Mouse (Mus musculus): Measurements from ENCODE around the gene 5031410I06Rik. TPM values are rescaled to one million over a fixed set of nuclear protein-coding genes. Genes with fewer than 3 reads are reported as not detected.
"Not testable (repeated sequence)": the region's sequence is repeated elsewhere in the genome, so short reads cannot be mapped to it uniquely, and the experiment has no call there.

5031410I06Rik gene
- polyA plus RNA-seq (2012; ENCODE audit: insufficient read depth, insufficient read length, missing spikeins), result not detected in 2 replicates

GRCm38 (mm10) chr5:26105262-26105661 lies at the start of gene 5031410I06Rik:
TSS of gene 5031410I06Rik (minus strand) at chr5:26105362.
- H3K4me1 ChIP-seq (ENCODE audit: control insufficient read depth, insufficient read depth, low read length); H3K4me3 ChIP-seq (ENCODE audit: insufficient read depth, low read length); H3K27ac ChIP-seq (ENCODE audit: insufficient read depth, low read depth, low read length): not testable (repeated sequence)

DNA sequence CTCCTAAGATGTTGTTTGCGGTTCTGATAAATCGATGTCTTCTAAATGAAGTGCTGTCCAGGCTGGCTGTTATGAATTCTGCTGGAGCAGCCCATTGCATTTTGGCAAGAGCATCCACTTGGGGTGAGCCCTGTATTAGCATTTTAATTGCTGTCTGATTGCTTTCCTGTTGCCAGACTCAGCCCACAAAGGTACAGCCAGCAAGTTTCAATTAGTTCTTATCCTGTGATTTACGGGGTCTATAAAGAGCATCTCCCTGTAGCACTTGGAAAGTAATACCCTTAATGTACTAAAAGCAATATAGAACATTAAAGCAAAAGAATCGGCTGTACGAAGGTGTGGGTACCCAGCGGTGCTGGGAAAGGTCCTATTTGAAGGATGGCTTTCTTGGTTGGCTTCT lies 37.7 kb upstream of the 5031410I06Rik start:
- Histone ChIP-seq H3K4me1 (ENCODE audit: control insufficient read depth, insufficient read depth, low read length) (no peaks in the 10 kb centered on the region), H3K4me3 (ENCODE audit: insufficient read depth, low read length) (no peak overlapping the region), H3K27ac (ENCODE audit: insufficient read depth, low read depth, low read length) (no peak overlapping the region)
- no peak for TF ChIP-seq CTCF (IDR thresholded peaks at IDR 0.05; ENCODE audit: low read depth, low read length)

DNA sequence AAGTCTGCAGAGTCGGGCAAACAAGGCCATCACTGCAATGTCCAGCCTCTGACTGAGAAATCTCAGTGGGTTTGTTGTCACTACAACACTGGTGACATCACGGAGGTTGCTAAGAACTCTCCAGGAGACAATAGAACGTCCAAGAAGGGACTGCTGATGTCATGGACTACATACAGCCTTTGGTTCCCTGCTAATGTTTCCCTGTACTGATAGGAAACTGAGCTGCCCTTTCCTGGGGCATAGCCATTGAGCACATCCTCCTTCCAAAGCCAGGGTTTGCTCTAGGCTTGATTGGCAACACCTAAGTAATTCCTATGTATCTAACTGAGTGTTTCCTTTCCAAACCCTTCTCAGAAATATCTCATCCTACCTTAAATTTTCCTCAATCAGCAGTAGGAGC lies 16.2 kb upstream of the 5031410I06Rik start, which contains the start of gene Gm10220:
TSS of gene Gm10220 (minus strand) at position 101 of the 400 bp plus-strand sequence.
- not testable (repeated sequence) for H3K4me1 ChIP-seq (ENCODE audit: control insufficient read depth, insufficient read depth, low read length); H3K27ac ChIP-seq (ENCODE audit: insufficient read depth, low read depth, low read length); H3K4me3 ChIP-seq (ENCODE audit: insufficient read depth, low read length)

- not testable (repeated sequence) for H3K27ac ChIP-seq (ENCODE audit: insufficient read depth, low read depth, low read length); H3K4me3 ChIP-seq (ENCODE audit: insufficient read depth, low read length); H3K4me1 ChIP-seq (ENCODE audit: control insufficient read depth, insufficient read depth, low read length)
Measured at GRCm38 (mm10) chr5:26089191-26089590, 16.0 kb downstream of the 5031410I06Rik start, which contains the start of gene Gm10471. TSS of gene Gm10471 (minus strand) at chr5:26089291.

DNA sequence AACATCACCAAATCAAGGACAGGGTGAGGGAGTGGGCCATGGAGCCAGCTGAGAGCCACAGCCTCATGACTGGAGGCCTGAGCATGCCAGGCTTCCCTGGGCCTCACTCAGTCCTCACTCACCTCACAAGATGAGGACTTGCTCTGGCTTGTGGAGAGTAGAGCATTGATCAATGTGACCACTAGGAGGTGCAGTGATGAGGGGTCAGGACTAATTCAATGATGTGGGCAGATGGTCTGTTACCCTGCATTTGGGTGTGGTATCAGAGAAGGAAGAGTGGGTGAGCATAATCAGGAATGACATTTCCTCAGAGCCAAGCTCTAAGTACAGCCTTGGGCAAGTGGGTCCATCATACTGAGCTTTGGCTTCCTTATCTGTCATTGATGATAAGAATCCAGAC lies 26.1 kb downstream of the 5031410I06Rik start:
- H3K4me1 ChIP-seq (ENCODE audit: control insufficient read depth, insufficient read depth, low read length); H3K27ac ChIP-seq (ENCODE audit: insufficient read depth, low read depth, low read length); H3K4me3 ChIP-seq (ENCODE audit: insufficient read depth, low read length): not testable (repeated sequence)

- Histone ChIP-seq H3K4me3 (ENCODE audit: insufficient read depth, low read length) (no peak overlapping the region), H3K4me1 (ENCODE audit: control insufficient read depth, insufficient read depth, low read length) (no peaks in the 10 kb centered on the region), H3K27ac (ENCODE audit: insufficient read depth, low read depth, low read length) (no peak overlapping the region)
- no peak for TF ChIP-seq CTCF (IDR thresholded peaks at IDR 0.05; ENCODE audit: low read depth, low read length)
- no peak for TF ChIP-seq POLR2A (IDR thresholded peaks at IDR 0.05; ENCODE audit: borderline replicate concordance, low read depth, low read length)
Measured at GRCm38 (mm10) chr5:26070716-26071115, 34.4 kb downstream of the 5031410I06Rik start.

DNA sequence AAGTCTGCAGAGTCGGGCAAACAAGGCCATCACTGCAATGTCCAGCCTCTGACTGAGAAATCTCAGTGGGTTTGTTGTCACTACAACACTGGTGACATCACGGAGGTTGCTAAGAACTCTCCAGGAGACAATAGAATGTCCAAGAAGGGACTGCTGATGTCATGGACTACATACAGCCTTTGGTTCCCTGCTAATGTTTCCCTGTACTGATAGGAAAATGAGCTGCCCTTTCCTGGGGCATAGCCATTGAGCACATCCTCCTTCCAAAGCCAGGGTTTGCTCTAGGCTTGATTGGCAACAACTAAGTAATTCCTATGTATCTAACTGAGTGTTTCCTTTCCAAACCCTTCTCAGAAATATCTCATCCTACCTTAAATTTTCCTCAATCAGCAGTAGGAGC lies 46.7 kb downstream of the 5031410I06Rik start, which contains the start of gene Gm7347:
TSS of gene Gm7347 (minus strand) at position 101 of the 400 bp plus-strand sequence.
- not testable (repeated sequence) for H3K27ac ChIP-seq (ENCODE audit: insufficient read depth, low read depth, low read length); H3K4me1 ChIP-seq (ENCODE audit: control insufficient read depth, insufficient read depth, low read length); H3K4me3 ChIP-seq (ENCODE audit: insufficient read depth, low read length)

Other genes starting within 250 kb of the 5031410I06Rik start
- gene Gm21663, start 163.0 kb downstream of the 5031410I06Rik start, polyA plus RNA-seq (2012; ENCODE audit: insufficient read depth, insufficient read length, missing spikeins), result not detected in 2 replicates
- not detected in 2 replicates for gene Gm21671, start 150.9 kb downstream of the 5031410I06Rik start, polyA plus RNA-seq (2012; ENCODE audit: insufficient read depth, insufficient read length, missing spikeins)
- gene Gm21680, start 132.7 kb downstream of the 5031410I06Rik start, polyA plus RNA-seq (2012; ENCODE audit: insufficient read depth, insufficient read length, missing spikeins), result not detected in 2 replicates
- 0.44 TPM in 1 of 2 replicates, not detected in the other for gene Gm21698, start 116.7 kb downstream of the 5031410I06Rik start, polyA plus RNA-seq (2012; ENCODE audit: insufficient read depth, insufficient read length, missing spikeins)
- gene Gm1979, start 100.6 kb downstream of the 5031410I06Rik start, polyA plus RNA-seq (2012; ENCODE audit: insufficient read depth, insufficient read length, missing spikeins), result not detected in 2 replicates
- not detected in 2 replicates for gene Gm5862, start 82.4 kb downstream of the 5031410I06Rik start, polyA plus RNA-seq (2012; ENCODE audit: insufficient read depth, insufficient read length, missing spikeins)
- gene Speer4a, start 65.8 kb downstream of the 5031410I06Rik start, polyA plus RNA-seq (2012; ENCODE audit: insufficient read depth, insufficient read length, missing spikeins), result not detected in 2 replicates
- gene Gm7347, start 46.8 kb downstream of the 5031410I06Rik start, polyA plus RNA-seq (2012; ENCODE audit: insufficient read depth, insufficient read length, missing spikeins), result not detected in 2 replicates
- not detected in 2 replicates for gene Gm10471, start 16.1 kb downstream of the 5031410I06Rik start, polyA plus RNA-seq (2012; ENCODE audit: insufficient read depth, insufficient read length, missing spikeins)
- gene Gm10220, start 16.1 kb upstream of the 5031410I06Rik start, polyA plus RNA-seq (2012; ENCODE audit: insufficient read depth, insufficient read length, missing spikeins), result not detected in 2 replicates
- gene Gm7361, start 152.3 kb upstream of the 5031410I06Rik start, polyA plus RNA-seq (2012; ENCODE audit: insufficient read depth, insufficient read length, missing spikeins), result not detected in 2 replicates

Measured in bone marrow macrophage, adult 2 months (primary cell).